Mouse (Mus musculus): ENCODE measurements around the gene Tbx10.

GRCm38 (mm10) chr19:3959030-3959429 is 33.5 kb upstream of the Tbx10 start:
- TF ChIP-seq CTCF (IDR thresholded peaks at IDR 0.05; ENCODE audit: control insufficient read depth, insufficient read depth, insufficient read length) (no peak), CEBPB (IDR thresholded peaks at IDR 0.05; ENCODE audit: low read depth) (no peak), MAX (IDR thresholded peaks at IDR 0.05) (no peak), MYOD1 (IDR thresholded peaks at IDR 0.05; ENCODE audit: control insufficient read depth, insufficient read length, low read depth) (no peak)

Data from C2C12 (cell line).